Mouse (Mus musculus) frontal cortex, postnatal 10 days (tissue): ENCODE measurements around the gene Gse1.

Experiments used
- DNase-seq, 2 experiments: peaks; one replicate each; pipeline ENCODE4 v3.0.0; 2022; ENCODE audit warnings: low spot score in 2 of 2, mixed read lengths in 1 of 2

Gse1 gene

DNA sequence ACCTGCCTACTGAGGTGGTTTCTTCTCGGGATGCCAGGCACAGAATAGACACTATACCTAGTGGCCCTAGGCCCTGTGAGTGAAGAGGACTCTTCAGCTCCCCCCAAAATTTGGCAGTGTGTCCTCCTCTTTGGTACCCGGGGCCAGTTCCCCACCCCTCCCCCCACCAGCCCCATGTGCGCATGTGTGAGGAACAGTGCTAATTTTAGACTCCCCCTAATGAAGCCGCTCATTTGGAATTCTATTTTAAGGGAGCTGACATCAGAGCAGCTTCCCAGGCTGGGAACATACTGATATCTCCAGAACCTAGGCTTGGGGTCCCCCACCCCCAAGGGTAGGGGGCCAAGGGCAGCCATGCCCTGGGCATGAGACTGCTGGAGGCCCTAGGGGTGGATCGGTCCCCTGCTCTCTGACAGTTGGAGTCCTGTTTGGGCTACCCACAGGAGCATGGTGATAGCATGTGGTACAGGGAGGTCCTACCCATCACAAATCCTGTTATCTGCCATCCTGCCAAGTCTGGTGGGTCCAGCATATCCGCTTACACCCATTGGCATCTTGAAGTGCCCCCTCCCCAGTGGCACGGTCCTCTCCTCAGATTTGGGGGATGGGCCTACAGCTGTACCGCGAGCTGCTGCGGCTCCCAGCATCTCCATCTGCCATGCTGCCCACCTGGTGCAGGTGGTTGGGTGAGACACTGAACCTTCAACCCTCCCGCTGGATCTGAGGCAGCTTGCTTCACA, 322.9 kb downstream of the Gse1 start:
- DNase-seq: no peak

DNA sequence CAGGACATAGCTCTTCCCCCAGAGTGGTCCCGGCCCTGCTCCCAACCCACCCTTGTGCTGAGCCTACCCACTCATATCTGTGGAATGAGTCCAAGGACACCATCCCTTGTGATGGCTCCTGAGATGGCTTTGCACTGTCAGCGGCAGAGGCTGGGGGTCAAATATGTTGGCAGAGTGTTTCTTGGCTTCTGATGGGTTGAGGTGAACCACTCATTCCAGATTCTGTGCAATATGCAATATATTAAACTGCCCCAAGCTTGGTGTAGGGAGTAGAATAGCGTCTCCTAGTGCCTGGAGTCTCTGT, 323.4 kb downstream of the Gse1 start:
- DNase-seq: no peak

DNA sequence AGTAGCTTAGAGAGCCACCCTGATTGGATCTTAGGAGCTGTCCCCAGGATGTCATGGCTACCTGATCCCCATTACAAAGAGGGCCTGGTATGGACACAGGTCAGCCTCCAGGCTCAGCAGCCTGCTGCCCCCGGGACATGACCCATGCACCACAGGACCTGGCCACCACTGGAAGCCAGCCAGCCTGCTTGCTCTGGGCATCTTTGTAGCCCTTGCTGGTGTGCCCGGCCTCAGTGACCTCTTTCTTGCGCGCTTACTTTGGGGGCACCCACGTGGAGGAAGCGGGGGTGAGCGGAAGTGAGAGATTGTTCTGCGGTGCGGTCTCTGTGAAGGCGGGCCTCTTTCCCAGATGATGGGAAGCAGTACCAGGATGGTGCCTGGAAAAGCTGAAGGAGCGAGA, 324.3 kb downstream of the Gse1 start:
- DNase-seq: no peak

DNA sequence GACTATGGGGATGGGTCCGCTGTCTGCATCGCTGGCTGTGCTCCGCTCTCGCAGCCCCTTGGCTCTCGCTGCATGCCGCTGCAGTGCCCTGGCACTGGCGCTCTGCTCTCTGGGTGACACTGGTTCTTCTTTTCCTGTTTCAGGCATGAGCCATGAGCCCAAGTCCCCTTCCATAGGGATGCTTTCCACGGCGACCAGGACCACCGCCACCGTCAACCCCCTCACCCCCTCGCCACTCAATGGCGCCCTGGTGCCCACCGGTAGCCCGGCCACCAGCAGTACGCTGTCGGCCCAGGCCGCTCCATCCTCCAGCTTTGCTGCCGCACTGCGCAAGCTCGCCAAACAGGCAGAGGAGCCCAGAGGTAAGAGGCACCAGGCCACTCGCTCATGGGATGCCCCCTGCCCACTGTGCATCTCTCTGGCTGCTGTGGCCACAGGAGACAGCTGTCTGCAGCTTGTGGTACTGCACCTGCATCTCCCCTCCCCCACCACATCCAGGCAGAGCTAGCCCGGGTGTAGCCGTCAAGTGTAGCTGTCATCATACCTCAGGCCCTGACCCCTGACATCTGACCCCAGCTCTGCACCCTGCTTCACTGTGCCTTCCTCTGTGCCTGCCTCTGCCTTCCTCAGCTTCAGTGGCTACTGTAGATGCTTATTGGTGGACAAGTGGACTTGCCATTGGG, 325.3 kb downstream of the Gse1 start:
- DNase-seq: no peak

DNA sequence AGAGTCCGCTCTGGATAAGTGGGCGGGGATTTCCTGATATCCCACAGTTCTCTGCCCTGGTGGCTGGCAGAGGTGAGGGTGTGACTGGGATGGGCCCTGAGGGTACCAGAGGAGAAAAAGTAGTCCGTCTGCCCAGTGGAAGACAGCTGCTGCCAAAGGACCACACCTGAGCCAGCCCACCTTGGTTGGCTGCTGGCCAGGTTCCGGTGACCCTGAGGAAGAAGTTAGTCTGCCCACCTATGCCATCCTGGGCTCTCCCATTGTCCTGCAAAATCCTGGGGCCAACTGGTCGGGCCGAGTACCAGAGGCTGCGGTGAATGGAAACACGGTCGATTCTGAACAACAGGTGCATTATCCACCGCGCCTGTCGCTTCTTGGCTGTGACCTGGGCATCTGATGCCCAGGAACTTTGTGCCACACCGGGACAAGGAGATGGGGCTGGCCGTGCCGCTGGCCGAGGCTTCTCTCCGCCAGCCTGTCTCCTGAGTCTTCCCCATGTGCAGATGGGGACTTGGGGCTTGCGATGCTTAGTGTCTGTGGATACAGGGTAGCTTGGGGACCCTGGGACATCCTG, 326.3 kb downstream of the Gse1 start:
- no peak for DNase-seq

DNA sequence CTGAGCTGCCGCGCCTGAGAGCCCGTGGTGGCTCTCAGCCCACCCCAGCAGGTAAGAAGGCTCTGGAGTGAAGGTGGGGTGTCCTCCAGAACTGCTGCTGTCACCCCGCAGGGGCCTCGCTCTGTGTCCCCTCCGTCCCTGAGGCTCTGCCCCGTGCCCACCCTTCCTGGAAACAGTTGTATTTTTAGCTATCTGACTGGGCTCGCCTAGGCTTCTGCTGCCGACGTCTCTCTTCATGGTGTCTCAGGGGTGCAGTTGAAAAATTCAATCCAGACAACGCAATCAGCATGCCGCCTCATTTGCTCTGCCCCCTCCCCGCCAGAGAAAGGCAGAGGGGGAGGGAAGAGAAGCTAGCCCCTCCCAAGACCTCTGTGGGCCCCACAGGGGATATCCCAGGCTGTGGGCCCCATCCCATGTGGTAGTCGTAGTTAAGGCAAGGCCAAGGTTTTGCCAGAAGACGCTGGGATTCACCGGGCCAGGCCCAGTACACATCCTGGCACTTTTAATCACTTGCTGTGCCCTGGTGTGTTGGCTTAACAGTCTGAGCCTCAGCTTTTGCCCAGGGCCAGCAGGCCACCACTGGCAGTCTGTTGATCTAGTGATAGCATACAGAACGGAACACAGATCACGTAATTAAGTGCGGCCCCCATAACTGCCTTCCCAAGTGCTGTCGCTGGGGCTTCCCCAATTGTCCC, 328.1 kb downstream of the Gse1 start:
- DNase-seq: no peak

DNA sequence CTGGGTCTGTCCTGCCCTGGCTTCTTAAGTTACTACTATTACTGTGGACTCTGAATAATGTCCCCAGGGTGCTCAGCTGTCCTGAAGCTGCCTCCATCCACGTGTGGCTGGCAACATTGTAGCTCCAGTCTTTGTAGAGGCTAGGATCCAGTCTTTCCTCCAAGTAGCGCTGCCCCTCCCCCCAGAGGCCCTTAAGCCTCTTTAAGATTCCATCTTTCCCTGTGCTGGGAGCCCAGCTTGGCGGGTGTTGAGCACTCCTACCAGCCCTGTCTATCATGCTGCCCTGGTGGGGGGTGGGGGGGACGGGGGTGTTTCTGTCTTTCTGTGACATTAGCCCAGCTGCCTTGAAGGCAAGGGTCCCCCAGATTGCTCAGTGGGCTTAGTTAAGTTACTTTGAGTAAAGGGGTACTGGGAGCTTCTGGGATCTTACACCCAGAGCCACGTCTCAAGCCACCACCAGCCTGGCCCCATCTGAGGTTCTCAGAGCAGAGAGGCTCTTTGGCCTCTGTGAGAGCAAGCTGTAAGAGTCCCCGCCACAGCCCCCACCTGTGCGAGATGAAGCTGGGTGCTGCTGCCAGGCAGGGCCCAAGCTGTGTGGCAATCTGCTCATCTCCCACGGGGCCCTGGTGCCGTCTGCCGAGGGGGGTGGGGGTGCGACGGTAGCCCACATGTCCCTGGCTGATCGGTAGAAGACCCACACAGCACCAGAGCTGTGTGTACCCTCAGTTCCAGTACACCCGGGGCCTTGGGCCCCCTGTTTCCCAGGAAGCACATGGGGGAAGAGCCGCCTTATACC, 329.1 kb downstream of the Gse1 start:
- DNase-seq: peak; percentile 62 to 73

DNA sequence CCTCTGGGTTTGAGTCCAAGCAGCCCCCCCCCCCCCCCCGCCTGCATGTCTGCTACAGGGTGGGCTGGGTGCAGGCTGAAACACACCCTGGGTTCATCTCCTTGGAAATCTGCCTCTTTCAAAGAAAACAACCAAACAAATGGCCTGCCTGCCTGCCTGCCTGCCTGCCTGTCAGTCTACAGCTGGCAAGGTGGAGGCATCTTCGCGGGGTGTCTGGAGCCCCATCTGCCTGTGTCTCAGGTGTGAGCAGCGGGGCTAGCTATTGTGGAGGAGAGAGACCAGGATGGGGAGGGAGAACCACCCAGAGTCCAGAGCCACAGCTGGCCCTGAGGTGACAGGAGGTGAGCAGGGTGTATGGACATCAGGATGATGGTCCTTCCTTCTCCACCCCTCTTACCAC, 329.9 kb downstream of the Gse1 start:
- no peak for DNase-seq

DNA sequence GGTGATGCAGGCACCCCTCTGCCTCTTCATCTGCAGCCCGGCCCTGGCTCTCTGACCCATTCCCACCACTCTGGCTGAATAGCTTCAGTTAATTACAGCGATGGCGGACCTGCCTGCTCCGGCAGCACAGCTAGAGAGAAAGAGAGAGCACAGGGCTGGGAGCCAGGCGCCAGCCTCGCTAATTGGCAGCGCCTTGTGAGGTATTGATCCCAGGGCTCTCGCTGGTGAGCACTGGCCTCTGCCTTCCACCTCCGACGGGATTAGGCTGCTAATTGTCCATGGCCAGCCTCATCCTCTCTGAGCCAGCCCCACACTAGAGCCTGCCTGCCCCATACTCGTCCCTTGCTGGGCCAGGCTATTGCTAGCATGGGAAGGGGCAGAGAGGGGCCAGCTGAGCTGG, 331.4 kb downstream of the Gse1 start:
- DNase-seq: peak in 1 of 2 experiments; percentile 26

DNA sequence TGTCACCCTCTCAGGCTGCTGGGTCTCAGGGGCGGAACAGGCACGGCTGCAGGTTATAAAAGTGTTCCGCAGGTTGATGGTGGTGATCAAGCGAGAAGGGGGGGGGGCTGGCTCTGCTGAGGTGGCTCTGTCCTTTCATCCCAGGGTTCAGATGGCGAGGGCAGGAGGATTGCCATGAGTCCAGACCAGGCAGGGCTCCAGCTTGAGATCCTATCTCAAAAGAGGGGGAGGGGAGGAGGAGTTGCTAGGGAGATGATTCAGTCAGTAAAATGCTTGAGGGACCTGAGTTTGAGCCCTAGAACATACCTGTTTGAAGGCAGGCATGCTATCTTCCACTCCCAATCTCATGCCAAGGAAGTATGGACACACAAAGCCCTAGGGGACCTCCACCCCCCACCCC, 332.3 kb downstream of the Gse1 start:
- no peak for DNase-seq

DNA sequence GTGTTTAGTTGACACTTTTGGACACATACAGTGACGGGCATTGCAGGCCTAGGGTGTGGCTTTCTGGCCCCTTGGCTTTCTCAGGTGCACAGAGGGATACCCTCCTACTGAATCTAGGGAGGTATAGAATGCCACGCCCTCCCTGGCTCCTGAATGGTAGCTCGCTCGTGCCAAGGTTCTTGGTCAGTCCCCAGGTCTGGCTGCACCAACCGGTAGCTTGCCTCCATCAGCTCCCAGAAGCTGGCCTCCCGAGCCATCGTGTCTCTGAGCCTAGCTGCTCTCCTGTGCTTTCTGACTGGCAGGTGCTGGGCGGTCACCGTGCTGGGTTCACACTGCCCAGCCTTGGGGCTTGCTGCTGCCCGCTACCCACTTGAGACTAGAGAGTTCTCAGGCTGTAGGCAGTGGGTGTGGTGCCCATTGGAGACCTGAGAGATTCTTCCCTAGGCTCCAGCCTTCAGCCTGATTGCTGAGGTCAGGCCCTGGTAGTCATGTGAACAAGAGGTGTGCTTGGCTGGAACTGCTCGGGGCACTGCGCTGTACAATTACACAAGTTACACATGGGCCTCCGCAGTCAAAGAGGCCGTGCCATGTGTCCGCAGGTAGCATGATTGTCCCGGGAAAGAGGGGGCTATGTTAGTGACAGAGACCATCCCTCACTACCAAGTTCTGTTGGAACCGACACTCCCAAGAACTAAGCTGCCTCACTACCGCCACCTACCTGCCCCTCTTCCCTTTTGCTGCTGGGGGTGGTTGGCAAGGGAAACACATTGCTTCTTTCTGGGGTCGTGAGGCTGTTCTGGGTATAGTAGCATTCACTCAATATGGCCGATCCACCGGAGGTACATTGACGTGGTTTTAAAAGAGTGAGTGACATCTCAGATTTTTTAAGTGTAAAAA, 333.5 kb downstream of the Gse1 start:
- DNase-seq: no peak

DNA sequence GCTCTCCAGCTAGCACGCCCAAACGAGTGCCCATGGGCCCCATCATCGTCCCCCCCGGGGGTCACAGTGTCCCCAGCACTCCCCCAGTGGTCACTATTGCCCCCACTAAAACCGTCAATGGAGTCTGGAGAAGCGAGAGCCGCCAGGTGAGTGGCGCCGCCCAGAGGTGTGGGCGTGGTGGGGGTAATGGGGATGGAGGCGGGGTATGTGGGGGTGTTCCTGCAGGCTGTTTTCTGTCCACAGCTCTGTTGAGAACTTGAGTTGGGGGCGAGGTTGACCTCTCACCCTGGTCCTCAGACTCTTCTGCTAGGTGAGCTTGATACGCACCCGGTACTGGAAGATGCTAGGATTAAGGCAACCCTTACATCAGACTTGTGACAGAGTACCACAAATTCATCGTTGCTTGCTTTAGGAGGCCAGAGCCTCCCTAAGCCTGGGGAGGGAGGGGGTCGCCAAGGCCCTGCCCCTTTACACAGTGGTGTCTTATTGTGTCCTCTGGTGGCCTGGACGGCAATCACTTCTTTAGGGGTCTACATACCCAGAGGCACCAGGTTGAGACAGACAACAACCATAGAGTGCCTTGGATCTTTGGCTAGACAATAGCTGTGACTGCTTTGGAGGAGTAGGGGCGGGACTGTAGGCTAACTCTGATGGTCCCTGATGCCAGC, 334.6 kb downstream of the Gse1 start:
- DNase-seq: no peak

DNA sequence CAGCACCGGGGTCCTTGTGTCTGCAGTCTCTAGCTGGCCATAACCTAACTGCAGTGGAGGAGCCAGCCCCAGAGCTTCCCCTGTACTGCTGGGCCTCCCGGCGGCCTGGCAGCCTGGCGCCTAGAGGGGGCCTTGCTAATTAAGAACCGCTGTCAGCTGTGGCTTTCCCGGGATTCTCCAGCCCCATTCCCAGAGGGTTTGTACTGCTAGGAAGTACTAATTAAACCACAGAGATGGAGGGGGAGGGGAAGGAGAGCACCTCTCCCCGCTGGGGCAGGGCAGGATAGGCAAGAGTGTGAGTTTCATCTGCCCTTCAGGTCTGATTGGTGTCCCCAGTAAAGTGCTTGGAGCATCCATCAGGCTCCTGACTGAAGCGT, 335.1 kb downstream of the Gse1 start:
- no peak for DNase-seq

DNA sequence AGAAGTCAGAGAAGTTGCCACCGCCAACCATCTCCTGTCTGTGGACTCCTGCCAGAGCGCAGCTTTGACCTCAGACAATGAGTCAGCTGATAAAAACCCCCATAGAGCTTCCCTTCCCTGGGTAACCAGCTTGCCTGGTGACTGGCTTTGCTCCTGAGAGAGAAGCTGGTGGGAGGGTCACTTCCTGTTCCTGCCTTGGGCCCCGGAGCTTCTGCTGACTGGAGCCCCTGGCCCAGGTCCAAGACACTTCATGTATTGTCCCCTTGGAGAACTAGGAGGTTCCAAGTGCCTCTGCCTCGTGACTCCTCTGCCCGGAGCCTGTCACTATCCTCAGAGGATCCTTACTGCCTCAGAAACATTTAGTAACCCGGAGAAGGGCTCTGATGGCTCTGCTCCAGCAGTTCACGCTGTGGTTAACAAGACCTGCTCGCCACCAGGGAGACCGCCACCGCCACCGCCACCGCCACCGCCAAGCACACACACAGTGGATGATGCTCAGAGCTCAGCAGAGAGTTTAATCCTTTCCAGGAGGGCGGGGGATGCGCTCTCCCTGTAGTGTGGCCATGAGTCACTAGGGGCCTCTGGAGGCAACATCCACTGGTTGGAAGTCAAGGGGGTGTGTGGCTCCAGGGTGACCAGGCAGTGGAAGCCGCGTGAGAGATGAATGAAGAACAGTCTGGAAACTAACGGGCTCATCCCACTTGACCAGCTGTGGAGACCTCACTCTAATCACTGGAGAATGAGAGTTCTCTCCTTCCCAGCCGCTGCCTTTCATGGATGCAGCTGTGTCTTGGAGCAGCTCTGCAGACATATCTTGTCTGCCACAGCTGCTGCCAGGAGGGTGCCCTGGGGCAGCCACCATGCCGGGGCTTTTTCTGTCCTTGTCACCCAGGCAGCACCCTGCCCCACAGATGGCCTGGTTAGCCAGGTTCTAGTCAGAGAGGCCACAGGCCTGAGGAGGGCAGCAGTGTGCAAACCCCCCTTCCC, 335.9 kb downstream of the Gse1 start:
- DNase-seq: peak; percentile 76 to 78

DNA sequence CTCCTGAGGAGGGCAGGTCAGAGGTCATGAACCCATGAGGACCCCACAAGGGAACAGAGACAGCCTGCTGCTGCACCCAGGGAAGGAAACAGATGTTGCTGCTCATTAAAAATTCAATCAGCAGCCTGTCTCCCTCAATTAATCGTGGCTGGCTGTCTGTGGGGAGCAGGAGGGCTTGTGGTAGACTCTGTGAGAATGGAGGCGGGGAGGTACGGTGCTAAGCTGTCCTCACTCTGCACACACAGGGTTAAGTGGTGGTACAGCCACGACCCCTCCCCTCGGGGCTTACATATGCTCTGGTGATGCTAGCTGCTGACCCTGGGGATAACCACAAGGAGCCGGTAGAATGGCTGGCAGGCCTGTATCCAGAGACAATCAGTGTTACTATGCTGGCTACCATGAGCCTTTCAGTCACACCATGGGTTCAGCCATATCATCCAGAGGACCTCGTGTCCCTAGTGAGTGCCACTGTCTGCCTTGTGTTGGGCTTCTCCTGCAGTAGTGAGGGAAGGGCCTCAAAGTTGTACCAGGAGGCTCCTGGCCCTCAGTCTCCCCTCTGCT, 337.0 kb downstream of the Gse1 start:
- DNase-seq: no peak

DNA sequence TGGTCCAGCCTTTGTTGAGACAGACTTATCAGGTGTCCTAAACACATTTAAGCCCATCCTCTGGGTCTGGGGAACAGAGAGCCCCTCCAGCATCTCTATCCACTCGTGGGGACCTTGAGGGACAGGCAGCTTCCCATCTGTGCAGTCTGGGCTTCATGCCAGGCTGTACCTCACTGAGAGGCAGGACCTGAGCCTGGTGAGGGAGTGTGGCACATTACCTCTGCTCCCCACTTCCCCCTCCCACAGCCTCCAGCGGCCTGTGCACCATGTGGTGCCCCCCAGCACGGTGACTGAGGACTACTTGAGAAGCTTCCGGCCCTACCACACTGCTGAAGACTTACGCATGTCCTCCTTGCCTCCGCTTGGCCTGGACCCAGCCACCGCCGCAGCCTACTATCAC, 338.4 kb downstream of the Gse1 start:
- no peak for DNase-seq

DNA sequence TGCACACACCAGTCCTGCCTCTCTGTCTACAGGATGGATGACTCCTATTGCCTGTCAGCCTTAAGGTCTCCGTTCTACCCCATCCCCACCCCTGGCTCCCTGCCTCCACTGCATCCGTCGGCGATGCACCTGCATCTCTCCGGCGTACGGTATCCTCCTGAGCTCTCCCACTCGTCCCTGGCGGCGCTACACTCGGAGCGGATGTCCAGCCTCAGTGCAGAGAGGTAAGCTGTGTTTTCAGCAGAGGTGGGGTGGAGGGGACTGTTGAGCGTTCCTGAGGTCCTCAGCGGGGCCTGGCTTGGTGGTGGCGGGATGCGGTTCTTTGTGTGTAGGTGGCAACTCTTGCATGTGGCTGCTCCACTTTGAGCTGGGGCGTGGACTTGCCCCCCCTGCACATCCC, 339.5 kb downstream of the Gse1 start:
- no peak for DNase-seq

DNA sequence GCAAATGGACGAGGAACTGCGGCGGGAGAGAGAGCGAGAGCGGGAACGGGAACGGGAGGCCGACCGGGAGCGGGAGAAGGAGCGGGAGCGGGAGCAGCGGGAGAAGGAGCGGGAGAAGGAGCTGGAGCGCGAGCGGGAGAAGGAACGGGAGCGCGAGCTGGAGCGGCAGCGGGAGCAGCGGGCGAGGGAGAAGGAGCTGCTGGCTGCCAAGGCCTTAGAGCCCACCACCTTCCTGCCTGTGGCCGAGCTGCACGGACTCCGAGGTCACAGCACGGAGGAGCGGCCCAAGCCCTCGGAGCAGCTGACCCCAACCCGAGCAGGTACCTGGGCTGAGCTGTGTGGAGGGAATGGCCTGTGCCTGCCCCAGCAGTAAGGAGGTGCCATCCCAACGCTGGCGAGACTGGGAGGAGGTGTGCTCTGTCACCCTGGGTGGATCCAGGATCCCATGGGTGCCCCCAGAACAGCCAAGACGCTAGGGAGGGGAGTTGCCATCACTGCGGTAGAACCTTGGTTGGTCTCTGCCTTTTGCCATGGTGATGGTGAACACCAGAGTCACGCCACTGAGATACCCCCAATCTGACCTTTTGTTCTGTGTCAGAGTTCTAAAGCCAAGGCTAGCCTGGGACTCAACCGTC, 340.0 kb downstream of the Gse1 start:
- no peak for DNase-seq
